Mouse (Mus musculus) small intestine, adult 2 months (tissue): ENCODE measurements at regions not wholly inside any gene's neighbourhood (a gene's known extent, or its start where the extent isn't known, plus 50 kb on each side); places are given as distances from the start of the nearest gene placed in this dataset.

ENCODE experiments used
- H3K27ac ChIP-seq: fragments of 200-500 bp; 2 replicates; pipeline ENCODE4 v1.5.1; 2012; ENCODE audit warnings: low read depth, low read length, control low read depth, inconsistent platforms; ENCODE audit not compliant: insufficient read depth
- H3K27me3 ChIP-seq: fragments of 200-500 bp; 2 replicates; pipeline ENCODE4 v1.6.1; 2012; ENCODE audit warnings: mild to moderate bottlenecking, moderate library complexity, low read length, inconsistent platforms; ENCODE audit not compliant: control insufficient read depth, insufficient read depth
- H3K36me3 ChIP-seq: fragments of 200-500 bp; 2 replicates; pipeline ENCODE4 v1.6.1; 2012; ENCODE audit warnings: mild to moderate bottlenecking, low read length, control low read depth, inconsistent platforms; ENCODE audit not compliant: control insufficient read depth, insufficient read depth
- H3K4me1 ChIP-seq: fragments of 200-500 bp; 2 replicates; pipeline ENCODE4 v1.6.1; 2012; ENCODE audit warnings: low read length, inconsistent platforms, mixed read lengths; ENCODE audit not compliant: control insufficient read depth, insufficient read depth, insufficient read length
- H3K4me3 ChIP-seq: fragments of 200-500 bp; 2 replicates; pipeline ENCODE4 v1.5.1; 2012; ENCODE audit warnings: low read depth, mild to moderate bottlenecking, control low read depth, inconsistent platforms, low read length, moderate library complexity
- CTCF ChIP-seq: fragments of 200-500 bp; IDR thresholded peaks from 2 replicates; pipeline ENCODE4 v1.5.1; 2012; ENCODE audit warnings: low read depth, mild to moderate bottlenecking, control low read depth, inconsistent platforms, low read length, moderate library complexity, mixed read lengths; ENCODE audit not compliant: insufficient replicate concordance, insufficient read length; ENCODE audit errors: extremely low read depth
- POLR2A ChIP-seq: fragments of 200-500 bp; IDR thresholded peaks from 2 replicates; pipeline ENCODE4 v1.6.1; 2012; ENCODE audit warnings: low read depth, mild to moderate bottlenecking, control low read depth, inconsistent platforms, low read length, moderate library complexity
- WGBS: fragments of 180-500 bp; shearing (Covaris S2); methylation state at CpG from one replicate; pipeline ENCODE4 v1.1.7; 2018; 5-methylcytosine and 5-hydroxymethylcytosine counted together

- Histone ChIP-seq H3K4me3 (no peak overlapping the region), H3K4me1 (no peaks in the 10 kb centered on the region), H3K36me3 (no peaks in the 10 kb centered on the region), H3K27ac (no peak overlapping the region), H3K27me3 (no peaks in the 10 kb centered on the region)
- WGBS = 86% methylated on average over 6 of the region's 6 CpGs
- TF ChIP-seq POLR2A (no peak), CTCF (no peak)
These were observed 300.0 kb downstream of the Plk2 start for GRCm38 (mm10) chr13:110694876-110695275.

GRCm38 (mm10) chr13:110696549-110696948, 301.7 kb downstream of the Plk2 start:
- Histone ChIP-seq H3K36me3 (no peaks in the 10 kb centered on the region), H3K4me1 (no peaks in the 10 kb centered on the region), H3K4me3 (no peak overlapping the region), H3K27me3 (no peaks in the 10 kb centered on the region), H3K27ac (no peak overlapping the region)
- TF ChIP-seq POLR2A (no peak), CTCF (no peak)
- 47% methylated on average over 5 of the region's 5 CpGs for WGBS

DNA sequence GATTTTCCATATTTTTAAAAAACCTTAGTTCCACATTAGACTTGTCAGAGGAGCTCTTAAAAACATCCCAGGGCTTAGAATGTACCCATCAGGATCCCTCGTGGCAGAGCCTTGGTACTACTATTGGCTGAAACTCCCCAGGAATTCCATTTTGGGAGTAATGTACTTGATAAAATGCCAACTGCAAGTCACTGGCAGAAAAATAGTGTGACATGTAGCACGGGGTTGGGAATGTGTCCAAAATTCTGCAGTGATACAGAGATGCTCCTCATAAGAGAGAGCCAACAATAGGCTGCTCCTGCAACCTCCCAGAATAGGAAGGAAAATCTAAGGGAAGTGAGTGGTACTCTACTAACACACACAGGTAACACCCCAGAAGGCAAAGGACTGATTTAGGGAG, 309.4 kb downstream of the Plk2 start:
- TF ChIP-seq CTCF (no peak), POLR2A (no peak)
- no peak overlapping the region for H3K27ac ChIP-seq
- WGBS = 67% methylated on average over 2 of the region's 2 CpGs
- H3K4me1 ChIP-seq = no peaks in the 10 kb centered on the region
- no peak overlapping the region for H3K4me3 ChIP-seq
- no peaks in the 10 kb centered on the region for H3K36me3 ChIP-seq
- H3K27me3 ChIP-seq = no peaks in the 10 kb centered on the region

- Histone ChIP-seq H3K27ac (no peak overlapping the region), H3K4me1 (no peaks in the 10 kb centered on the region), H3K36me3 (no peaks in the 10 kb centered on the region), H3K4me3 (no peak overlapping the region), H3K27me3 (no peaks in the 10 kb centered on the region)
- WGBS = 49% methylated on average over 4 of the region's 4 CpGs
- TF ChIP-seq CTCF (no peak), POLR2A (no peak)
These were observed 316.0 kb downstream of the Plk2 start for GRCm38 (mm10) chr13:110710847-110711246.

GRCm38 (mm10) chr13:110712527-110712926, 317.7 kb downstream of the Plk2 start:
- Histone ChIP-seq H3K27me3 (no peaks in the 10 kb centered on the region), H3K36me3 (no peaks in the 10 kb centered on the region), H3K27ac (no peak overlapping the region), H3K4me3 (no peak overlapping the region), H3K4me1 (no peaks in the 10 kb centered on the region)
- TF ChIP-seq CTCF (no peak), POLR2A (no peak)
- 17% methylated on average over 3 of the region's 3 CpGs for WGBS

DNA sequence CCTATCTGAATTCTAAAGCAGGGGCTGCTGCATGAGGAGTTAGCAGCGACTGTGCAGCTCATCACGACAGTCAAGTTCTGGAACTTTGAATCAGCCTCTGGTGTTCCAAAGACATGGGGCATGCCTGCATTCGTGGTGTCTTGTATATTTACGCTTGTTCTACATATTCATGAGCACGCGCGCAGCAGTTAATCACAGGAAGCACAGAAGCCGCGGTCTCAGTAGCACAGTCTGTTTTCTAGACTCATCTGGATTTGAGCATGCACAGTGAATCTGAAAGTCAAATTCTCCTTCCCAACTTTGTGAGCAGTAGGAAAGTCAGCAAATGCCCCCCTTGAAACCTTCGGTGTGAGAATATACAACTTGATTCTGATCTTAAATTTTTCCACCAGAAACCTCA, 327.3 kb downstream of the Plk2 start:
- Histone ChIP-seq H3K4me3 (no peak overlapping the region), H3K27me3 (no peaks in the 10 kb centered on the region), H3K27ac (no peak overlapping the region), H3K4me1 (no peaks in the 10 kb centered on the region), H3K36me3 (no peaks in the 10 kb centered on the region)
- no peak for TF ChIP-seq CTCF
- no peak for TF ChIP-seq POLR2A
- WGBS = 88% methylated on average over 10 of the region's 10 CpGs

- no peak for TF ChIP-seq POLR2A
- no peak for TF ChIP-seq CTCF
- 69% methylated on average over 6 of the region's 6 CpGs for WGBS
- Histone ChIP-seq H3K27ac (no peak overlapping the region), H3K27me3 (no peaks in the 10 kb centered on the region), H3K36me3 (no peaks in the 10 kb centered on the region), H3K4me1 (no peaks in the 10 kb centered on the region), H3K4me3 (no peak overlapping the region)
These were observed 327.9 kb downstream of the Plk2 start for GRCm38 (mm10) chr13:110722752-110723151.

DNA sequence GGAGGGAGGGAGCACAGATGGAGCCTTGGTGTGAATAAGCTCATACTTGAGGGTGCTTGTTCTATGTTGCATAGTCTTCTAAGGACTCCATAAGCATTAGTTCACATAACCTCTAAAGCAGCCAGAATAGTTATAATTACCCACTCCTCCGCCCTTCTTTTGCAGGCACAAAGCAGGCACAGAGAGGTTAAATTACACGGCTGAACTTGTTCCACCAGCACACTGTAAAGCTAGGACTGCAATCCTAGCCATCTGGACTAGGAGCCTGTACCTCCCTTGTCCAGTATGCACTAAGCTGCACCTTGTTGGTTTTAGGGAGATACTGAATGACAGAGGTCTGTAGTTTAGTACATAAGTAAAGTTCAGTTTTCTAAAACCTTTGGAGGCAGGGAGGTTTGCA, 330.0 kb downstream of the Plk2 start:
- Histone ChIP-seq H3K27me3 (no peaks in the 10 kb centered on the region), H3K27ac (no peak overlapping the region), H3K4me1 (no peaks in the 10 kb centered on the region), H3K36me3 (no peaks in the 10 kb centered on the region), H3K4me3 (no peak overlapping the region)
- TF ChIP-seq POLR2A = no peak
- TF ChIP-seq CTCF = no peak
- WGBS = 78% methylated on average over 2 of the region's 2 CpGs
